Mouse (Mus musculus) layer of hippocampus, adult 9-11 months (tissue): Measurements from ENCODE around the gene Cers6.

Experiments
- DNase-seq: peaks from one replicate; pipeline ENCODE4 v3.0.0; 2022

Cers6 gene

DNA sequence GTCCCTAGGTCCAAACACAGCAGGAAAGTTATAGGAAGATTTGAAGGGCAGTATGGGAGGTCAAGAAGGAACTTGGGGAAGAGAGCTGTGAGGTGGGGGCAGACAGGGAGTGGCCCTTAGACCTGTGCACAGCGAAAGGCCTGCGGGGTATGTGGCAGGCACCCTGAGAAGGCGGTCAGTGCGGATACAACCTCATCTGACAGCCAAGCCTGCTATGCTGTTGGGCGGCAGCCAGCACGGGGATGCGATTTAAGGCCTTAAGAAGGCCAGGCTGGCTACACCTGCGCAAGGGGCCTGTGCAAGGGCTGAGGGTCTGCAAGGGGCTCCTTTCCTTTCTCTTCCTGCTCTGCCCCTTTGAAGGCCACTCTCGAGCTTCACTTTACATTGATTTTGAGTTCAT, 63.1 kb downstream of the Cers6 start:
- no peak for DNase-seq

DNA sequence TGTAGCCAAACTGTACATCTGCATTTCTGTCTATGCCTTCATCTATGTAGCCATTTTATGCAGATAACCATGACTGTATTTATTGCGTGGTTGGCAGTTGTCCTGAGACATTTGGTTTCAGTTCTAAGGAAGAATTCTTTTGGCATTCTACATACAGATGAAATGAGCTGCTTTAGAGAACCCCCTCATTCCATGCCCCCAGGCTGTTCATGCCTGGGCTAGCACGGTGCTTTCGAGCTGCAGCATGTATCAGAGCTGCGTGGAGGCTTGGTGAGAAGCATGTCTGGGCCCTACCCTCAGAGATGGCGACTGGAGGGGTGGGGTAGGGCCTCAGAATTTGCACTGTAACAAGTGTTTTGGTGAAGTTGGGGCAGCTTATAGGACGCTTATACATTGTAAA, 64.3 kb downstream of the Cers6 start:
- no peak for DNase-seq

DNA sequence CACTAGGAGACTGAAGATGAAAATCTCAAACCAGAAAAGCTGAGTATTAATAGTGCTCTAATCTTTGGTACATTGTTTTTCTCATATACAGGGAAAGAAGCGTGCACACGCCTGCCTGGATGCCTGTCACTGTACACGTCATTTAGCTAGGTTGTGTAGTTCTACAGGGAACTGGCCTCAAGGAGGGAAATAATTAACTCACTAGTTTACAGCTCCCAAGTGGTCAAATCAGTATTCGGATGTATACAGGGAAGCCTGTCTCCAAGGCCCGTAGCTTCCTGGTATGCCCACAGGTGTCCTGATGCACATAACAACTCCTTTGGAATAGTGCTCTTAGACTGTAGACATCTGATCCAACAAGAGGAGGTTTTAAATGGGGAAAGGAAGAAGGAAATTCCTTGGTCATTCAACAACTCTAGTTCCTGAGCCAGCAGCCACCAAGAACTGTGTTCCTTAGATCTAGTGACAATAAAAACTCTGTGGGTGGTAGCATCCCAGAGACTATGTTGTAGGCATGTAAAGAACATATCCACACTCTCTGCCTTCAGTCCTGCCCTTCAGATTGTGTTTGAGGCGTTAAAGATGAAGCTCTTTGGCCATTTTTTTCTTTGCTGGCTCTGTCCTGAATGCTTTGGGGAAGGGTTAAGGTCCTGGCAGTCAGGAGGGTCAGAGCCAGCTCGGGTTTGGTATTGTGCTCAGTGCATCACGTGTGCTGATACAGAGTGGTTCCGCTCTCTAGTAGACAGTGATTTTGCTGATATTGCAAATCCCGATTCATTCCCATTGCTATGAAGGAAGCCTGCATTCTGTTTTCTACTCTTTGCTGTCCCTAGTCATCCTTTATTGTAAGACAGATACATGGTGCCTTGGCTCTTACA, 65.9 kb downstream of the Cers6 start:
- DNase-seq: no peak

DNA sequence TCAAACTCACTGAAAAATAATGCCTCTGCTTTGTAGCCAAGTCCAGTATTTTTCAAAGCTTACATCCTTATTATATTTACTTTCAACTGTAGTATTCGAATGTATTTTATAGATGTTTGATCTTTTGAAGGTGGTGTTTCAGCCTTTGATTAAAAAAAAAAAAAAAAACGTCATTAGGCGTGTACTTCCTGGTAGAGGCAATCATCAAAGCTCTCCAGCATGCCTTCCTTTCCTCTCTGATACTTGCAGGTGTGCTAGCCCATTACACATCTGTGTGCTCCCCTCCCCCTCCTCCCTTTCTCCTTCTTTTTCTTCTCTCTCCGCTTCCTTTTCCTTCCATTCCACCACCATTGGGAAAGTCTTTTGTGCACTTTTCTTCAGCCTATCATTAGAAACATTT, 71.0 kb downstream of the Cers6 start:
- no peak for DNase-seq

DNA sequence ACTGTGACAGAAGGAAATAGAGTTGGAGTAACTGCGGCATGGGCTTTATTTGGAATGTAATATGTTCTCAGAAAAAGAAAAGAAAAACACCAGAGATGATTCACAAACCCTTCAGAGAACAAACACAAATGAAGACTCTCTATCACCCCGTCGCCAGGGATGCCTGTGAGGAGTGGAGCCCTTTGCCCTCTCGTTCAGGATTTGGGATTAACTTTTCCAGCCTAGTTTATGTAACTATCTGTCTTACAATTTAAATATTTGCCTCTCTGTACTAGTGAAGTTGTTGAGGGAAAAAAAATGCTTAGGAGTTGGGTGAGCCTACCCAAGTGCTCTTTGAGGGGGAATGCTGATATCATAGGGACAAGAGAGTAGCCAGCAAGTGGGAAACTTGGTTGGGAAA, 71.4 kb downstream of the Cers6 start:
- DNase-seq: no peak

DNA sequence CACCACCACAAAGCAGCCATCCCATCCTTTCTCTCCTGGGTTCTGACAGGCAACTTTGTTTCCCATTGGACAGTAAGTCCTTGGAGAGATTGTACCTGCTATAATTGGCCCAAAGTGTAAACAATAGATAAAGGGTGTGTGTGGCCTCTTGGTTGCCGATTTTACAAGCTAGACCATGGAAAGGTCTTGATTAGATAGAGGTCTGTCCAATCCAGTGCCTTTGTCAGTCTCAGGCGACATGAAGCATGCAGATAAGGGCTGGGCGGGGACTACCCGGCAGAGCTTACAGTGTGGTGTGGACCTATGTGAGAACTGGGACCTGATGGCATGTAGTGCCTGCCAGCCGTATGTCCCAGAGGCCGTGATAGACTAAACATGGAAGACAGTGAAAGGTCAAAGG, 73.4 kb downstream of the Cers6 start:
- DNase-seq: no peak

DNA sequence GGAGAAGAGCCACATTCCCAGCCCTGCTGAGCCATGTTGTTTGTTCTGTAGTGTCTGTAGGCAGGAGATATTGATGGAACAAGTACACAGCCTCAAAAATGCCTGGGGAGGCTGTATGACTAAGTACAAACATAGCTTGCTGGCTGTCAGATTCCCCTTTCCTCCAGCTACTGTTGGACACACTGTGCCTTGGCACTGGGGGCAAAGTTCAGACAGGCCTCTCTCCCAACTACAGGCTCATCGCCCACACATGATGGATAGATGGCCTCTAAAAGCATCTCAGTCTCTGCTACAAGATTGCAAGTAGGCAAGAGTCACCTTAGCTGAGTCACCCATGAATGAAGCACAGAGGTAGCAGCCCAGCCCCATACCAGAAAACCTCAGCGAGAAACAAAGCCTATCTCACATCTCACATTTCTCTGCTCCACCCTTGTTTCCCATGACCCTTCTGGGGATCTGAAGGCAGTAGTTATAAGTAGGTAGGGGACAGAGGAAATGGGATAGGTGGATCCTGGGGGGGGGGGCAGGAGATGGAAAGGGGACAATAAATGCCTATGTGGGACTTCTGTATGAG, 74.6 kb downstream of the Cers6 start:
- no peak for DNase-seq

DNA sequence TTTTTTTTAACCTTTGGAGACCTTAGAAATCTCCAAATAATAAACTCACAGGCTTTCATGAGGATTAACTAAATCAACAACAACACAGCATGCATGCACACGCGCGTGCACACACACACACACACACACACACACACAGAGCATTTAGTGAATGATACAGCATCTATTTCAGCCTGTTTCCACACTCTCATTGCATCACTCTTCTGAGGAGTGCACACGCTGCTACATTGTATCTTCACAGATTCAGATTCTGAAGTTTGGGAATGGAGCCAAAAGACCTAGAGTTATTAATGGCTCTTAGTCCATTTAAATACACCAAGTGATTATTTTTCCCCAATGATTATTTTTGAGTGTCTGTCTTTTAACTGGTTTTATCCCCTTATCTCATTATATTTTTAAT, 75.5 kb downstream of the Cers6 start:
- DNase-seq: no peak

DNA sequence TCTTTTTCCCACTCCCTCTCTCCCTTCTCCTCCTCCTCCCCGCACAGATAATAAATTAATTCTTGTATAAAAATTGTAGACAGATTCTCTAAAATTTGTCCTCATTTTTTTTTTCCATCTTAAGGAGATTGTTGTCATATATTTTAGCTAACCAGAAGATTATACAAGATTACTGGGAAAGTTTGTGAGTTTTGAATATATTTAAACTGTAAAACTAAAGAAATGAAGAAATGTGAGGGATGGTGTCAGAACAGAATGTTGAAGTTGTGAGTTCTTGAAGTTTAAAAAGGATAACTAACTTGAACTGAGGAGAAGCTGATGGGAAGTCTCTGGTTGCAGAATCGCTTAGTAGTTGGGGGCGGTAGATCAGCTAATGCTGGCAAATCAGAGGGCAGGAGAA, 76.6 kb downstream of the Cers6 start:
- no peak for DNase-seq

DNA sequence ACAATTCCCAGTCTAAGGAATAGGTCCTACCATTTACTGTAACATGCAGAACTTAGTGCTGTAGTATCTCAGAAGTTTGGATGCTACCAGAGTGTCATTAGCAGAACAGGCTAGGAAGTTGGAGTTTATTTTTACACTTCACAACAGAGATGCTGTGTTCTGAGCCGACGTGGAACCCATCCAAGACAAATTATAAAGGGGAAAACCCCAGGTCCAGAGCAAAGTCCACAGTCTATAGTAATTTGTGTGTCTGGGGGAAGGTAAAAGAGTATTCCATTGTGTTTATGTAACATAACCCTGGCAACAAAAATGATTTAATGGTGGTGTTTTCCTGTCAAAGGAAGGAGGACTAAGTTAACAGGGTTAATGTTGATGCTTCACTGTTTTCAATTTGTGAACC, 83.7 kb downstream of the Cers6 start:
- DNase-seq: no peak

DNA sequence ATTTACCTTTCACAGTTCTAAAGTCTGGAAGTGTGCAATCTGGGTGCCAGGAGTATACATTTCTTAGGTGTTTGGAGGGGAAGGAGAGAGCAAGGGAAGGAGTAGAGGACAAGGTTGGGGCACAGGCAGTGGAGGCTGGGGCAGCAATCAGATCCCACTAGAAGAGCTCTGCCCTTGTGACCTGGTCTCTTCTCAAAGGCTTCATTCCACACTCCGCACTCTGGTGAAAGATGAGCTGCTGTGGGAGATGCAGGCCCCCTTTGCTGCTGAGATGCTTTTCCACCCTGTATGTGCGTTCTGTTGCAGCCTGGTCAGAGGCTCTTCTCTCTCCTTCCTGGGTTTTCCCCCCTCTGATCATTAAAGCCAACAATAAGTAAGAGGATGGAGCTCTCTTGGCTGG, 84.7 kb downstream of the Cers6 start:
- DNase-seq: no peak

DNA sequence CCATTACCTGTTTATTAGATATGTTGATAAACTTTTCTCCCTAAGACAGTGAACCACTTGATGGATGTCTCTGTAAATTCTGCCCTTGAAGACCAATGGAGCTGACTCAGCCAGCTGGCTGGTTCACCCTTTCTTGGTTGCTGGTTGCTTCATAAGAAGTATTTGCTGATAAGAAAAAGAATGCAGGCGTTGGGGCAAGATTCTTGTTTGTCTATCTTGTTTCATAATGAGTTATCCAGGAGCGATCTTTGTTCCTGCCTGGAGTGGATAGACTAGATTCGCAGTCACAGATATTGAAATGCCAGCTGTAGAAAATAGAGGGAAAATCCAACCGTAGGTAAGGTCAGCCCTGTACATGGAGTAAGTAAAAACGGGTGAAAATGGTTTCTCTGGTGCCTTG, 85.6 kb downstream of the Cers6 start:
- no peak for DNase-seq

DNA sequence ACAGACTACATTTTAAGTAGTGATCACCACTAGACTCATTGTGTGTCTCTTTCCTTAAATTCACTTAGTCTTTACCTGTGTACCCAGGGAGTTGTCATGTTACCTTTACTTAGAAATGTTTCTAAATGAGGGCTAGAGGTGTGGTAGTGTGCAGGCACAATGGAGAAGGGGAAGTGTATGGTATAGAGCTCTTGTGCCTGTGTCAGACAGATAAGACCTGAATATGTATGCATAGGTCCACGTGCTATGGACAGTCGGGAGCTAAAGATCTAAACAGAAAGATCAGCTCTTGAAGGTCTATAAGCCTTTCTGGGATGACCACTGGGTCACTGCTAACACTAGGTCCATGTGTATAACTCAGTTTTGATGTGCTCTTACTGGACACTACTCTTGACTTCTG, 87.9 kb downstream of the Cers6 start:
- DNase-seq: no peak

DNA sequence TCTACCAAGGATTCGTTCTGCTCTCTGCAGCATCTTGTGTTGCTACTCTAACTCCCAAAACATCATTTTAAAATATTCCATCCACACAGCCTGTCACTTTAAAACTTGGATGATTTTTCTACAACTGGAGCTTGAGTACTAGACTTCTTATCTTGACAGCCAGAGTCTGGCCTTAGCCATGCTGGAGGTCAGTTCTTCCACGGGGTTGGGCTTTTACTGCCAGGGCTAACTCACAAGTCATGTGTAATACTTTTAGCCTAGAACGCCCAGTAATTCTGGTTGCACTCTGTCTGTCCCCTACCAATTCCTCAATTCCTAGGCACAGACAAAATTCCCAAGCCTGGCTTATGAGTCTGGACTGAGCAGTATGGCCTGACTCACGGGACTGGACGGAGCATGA, 88.5 kb downstream of the Cers6 start:
- no peak for DNase-seq

DNA sequence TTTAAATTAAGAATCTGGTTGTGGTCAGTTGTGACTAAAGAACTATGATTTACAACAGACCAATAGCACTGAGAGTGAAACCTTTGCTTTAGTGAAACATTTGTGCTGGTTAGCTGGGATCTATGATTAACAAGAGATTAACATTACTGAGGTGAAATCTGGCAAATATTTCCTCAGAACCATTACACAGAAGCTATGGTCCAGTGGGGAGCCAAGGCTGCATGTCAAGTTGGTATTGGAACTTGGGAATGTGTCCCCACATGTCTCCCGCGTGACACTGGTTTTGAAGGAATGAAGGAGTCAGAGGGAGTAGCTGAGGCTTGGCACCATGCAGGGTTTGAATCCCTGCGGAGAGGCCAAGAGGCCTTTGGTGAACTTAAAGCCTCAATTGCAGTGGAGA, 90.5 kb downstream of the Cers6 start:
- DNase-seq: no peak

DNA sequence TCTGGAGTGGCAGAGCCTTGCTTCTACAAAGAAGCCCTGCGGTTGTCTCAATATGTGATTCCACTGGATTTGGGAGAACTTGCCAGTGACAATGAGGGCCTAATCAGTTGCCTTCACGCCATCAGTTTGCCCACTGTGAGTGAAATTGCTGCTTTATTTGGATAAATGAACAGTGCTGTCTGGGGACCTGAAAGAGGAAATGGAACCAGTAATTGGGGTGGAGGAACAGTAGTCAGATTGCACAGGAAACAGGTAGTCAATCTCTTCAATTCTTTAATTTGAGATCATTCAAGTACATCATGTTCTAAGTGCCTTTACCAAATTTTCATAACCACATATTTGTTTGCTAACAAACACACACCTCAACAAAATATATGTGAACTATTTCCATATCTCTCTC, 92.4 kb downstream of the Cers6 start:
- DNase-seq: no peak

DNA sequence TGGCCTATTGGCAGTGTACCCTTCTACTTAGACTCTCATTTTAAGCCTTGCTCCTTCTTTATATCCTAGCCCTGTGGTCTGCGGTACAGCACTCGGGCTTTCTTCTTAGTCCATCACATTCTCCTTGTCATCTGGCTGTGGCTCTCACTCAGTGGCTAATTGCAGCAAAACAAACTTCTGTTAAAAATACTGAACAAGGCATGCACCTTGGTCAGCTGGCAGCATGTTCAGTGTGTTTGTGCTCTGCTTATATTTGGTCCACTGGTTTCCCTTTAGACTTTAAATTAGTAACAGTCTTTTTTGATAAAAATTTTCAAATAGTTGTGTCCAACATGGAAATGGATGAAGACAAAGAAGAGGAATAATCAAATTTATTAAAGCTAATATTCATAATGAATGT, 94.3 kb downstream of the Cers6 start:
- no peak for DNase-seq

DNA sequence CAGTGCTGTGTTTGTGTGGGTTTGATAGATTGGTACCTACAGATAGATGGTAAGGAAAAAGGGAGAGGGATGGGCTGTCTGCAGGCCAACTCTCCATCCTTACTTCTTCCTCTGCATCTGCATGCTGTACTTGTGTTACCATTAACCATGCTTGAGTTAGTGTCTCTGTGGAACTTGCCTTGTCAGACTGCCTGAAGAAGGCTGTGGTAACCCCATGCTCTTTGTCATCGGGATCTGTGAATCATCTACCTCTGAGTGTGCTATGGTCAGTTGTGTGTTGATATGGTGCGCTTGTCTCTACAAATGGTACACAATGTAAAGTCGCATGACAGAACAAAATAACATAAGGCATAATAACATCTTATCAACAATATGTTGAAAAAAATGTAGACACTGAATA, 94.9 kb downstream of the Cers6 start:
- no peak for DNase-seq

DNA sequence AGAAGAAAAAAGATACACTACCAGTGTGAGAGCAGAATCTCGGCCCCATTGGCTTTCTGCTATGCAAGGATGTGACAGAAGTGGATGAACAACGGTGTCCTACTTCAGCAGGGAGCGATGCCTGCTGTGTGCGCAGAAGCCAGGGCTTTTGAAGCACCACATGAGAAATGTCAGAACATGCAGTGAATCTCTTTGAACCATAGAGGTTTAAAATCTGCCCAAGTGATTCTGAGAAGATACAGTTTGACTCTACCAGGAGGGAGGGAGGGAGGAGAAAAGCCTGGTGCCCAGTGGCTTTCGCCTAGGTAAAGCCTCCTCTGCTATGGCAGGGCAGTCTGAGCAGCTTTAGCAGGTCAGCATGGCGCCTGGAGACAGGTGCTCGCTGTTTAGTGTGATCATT, 96.6 kb downstream of the Cers6 start:
- DNase-seq: no peak

DNA sequence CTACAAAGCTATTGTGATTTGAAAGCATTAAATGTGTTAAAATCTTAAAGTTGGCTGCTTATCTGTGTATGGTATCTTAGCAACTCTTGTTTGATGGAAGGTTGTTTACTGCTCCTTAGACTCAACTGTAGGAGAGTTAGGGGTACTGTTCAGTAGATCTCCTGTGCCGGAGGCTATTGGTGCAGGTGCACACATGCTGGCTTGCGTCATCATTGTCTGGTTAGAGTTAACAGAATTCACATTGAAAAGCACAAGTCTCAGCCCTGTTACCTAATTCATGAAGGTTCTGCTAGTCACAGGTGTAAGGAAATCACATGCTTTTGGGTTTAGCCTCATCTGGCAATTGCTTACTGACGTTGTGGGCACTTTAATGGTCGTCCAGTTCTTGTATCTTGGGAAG, 98.3 kb downstream of the Cers6 start:
- DNase-seq: no peak

DNA sequence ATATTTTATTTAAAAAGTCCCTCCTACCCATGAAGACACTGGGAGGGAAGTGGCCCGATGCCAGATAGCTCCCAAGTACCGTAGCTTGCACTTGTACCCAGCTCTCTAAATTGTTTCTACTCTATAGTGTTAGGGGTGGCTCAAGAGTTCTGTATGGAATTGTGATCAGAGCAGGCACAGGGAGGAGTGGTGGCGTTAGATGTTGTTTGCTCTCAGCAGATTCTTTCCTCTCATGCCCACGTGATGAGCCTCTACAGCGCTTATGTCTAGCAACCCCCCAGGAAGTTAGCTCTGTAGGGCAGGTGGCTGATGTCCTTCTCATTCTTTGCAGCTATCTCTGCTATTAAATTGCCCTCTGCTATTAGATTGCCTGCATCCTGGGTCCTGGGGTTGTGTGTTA, 98.8 kb downstream of the Cers6 start:
- DNase-seq: no peak

DNA sequence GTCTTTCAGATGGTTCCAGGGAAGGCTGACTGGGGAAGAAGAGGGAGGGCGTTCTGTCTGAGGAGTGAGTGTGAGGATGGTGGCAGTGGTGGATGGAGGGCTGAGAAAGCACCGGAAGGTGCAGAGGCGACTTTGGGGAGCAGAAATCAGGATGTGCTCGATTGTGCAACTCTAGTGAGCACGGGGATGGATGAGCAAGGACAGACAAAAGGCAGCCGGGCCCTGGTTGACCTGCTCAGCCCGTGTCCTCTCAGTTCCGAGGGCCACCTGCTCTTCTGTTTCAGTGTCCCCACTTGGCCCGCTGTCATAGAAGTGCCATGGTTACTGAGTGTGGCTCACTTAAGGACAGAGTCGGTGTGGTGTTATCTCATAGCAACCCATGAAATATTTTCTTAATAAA, 99.4 kb downstream of the Cers6 start:
- no peak for DNase-seq

DNA sequence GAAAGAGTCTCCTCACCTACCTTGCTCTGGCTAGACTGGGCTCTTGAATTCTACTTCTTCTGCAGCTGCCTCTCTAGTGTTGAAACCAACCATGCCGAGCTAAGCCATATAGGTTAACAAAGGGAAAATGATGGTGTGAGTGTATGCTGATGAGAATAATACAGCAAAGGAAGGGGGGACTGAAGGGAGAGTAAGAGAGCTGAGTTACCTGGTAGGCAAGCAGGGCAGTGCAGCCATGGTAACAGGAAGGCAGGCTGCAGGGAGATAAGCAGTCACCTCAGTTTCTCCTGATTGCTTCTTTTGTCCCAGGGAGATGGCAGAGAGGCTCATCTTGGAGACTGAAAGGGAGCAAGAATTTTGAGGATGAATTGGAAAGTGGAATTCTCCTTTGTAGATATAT, 105.1 kb downstream of the Cers6 start:
- no peak for DNase-seq

DNA sequence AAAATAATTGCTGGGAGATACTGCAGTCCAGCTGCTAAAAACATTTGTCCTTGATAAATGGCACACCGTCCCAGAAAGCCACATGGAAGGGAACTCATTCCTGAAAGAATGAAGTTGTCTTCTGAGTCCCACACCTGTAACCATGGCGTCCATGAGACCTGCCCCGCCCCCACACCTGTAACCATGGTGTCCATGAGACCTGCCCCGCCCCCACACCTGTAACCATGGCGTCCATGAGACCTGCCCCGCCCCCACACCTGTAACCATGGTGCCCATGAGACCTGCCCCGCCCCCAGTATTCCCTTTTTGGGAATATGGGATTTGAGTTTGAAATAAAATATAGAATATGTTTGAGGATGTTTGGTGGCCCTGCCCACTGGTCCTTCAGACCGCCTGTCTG, 106.8 kb downstream of the Cers6 start:
- no peak for DNase-seq

DNA sequence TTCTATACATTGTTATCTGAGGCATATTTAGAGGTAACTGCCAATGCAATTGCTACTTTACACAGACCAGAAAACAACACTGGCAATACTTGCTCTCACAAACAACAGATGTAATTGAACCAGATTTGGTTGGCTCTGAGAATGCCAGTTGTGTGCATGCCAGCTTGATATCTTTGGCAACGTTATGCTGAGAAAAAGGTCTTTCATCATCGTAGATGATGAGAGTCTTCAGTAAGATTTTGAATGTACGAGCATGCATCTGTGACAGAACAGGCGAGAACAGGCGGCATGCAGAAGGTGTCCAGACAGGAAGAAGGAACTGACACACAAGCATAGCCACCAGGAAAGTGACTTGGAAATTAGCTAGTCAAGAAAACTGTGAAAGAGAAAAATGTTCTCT, 110.6 kb downstream of the Cers6 start:
- DNase-seq: peak; percentile 52
